Mouse (Mus musculus) erythroblast, embryonic 14.5 days (primary cell): Measurements from ENCODE around the gene Slc25a39.

Experiments
- GATA1 ChIP-seq: IDR thresholded peaks from 2 replicates; pipeline ENCODE4 v1.6.1; 2012; ENCODE audit warnings: low read length, inconsistent platforms, mixed read lengths
- TAL1 ChIP-seq: IDR thresholded peaks from 3 replicates; pipeline ENCODE4 v1.6.1; 2012; ENCODE audit warnings: low read length, inconsistent platforms, mixed read lengths

GRCm38 (mm10) chr11:102361776-102362495, 45.8 kb downstream of the Slc25a39 start:
- TF ChIP-seq GATA1 = no peak
- TF ChIP-seq TAL1 = no peak
